Mouse (Mus musculus) kidney, adult 11 months (tissue): Measurements from ENCODE around the gene Fras1.
A peak's percentile ranks its signal among the peaks of the same experiment; 100 is the strongest.

Experiments used
- DNase-seq: peaks from one replicate; pipeline ENCODE4 v3.0.0; 2022

The Fras1 gene

DNA sequence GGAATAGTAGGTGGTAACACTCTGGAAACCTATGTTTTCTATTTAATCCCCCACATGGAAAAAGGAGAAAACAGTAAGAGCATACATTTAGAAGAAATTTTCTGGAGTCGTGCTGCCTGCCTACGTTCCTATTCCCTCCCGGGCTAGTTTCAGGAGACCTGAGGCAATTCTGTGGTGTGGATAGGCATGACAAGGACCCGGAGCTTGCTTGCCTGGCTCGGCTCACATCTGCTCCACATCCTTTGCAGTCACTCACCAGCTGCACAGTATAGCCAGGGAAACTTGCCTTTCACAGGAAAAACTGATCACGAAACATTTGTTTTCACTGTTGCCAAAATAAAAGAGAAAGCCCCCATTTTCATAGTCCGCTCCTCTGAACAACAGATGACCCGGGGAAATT lies 325.2 kb downstream of the Fras1 start:
- no peak for DNase-seq

DNA sequence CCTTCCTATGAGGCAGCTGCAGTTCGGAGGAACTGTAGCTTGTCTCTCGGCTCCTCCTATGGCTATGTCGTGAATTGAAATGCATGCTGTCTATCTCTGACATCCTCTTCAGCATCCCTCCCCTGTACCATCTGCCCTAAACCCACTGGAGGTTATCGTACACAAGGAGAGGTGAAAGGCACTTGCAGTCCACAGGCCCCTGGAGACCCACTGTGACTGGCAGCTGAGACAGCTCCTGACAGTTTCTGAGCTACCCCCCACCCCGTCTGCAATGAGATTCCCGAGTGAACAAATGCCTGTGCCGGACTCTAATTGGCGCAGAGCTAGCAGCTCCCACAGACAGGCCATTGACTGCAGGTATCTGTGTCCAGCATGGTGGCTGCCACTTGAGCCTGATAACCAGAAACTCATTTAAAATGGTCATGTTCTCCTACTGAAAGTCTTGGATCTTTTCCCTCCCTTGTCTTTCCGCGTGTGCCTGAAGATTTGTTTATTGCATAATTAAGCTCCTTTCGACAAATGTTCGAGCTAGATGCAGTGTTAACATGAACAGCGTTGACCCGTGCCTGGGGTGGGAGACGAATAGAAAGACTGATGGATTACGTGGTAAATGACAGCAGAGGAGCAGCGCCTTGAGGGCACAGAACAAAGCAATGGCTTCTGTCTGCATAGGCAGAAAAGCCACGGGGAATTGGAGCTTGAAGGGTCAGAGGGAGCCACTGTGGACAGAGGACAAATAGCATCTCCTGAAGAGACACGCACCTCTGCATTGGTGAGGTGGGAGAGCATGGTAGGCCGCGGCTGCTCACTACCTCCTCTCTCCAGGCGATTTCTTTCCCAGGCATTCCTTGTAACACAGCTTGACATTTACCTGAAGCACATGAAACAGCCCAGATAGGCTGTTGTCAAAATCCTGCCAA lies 329.2 kb downstream of the Fras1 start:
- no peak for DNase-seq

DNA sequence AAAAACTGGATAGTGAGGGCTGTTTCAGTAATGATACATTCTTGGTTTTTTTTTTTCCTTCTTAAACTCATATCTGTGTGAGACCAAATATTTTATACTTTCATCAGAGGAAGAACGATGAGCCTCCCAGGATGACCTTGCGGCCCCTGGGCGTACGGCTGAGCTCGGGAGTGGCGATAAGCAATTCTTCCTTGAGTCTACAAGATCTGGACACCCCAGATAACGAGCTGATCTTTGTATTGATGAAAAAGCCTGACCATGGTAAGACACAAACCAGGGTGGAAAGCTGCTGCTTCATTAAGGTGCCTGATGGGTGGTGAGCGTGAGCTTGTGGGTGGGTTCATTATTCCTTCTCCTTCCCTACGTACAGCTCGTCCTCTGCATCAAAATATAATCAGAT lies 334.8 kb downstream of the Fras1 start:
- DNase-seq, result no peak

DNA sequence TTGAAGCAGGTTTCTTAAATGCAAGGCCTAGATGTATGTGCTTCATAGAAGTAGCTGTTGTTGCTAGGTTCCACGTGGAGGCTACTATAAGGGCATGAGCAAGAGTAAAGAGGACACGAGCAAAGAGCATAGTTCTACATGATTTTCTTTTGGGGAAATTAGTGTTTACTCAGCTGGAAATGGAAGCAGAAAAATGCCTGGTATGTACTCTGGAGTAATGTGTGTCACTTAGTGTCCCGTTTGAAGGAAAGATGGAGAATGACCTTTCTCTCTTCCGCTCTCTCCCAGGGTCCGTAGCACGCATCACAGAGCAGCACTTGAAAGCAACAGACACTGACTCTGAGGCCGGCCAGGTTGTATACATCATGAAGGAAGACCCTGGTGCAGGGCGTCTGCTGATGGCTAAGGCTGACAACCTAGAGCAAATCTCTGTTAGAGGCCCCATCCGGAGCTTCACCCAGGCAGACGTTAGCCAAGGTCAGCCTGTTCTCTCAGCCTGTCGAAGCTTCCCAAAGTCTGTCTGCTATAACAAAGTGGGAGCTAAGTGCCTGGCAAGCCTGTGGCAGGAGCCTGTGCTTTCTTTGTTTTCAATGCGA lies 338.4 kb downstream of the Fras1 start:
- no peak for DNase-seq

DNA sequence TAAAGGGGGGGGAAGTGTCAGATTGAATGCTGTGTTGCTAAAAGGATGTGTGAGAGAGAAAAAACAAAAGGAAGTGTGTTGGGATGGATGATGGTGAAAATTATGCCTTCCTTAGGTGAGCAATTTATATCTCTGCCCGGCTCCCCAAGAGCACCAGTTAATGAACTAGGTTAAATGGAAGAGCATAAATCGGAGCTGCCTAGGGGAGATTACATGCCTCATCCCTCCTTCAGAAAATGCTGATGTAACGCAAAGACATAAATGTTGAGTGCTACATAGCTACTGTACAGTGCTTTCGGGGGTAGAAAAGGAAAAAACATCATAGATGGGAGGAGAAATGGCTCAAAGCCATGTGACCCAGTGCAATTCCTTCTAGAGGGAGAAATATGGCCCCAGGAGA lies 339.0 kb downstream of the Fras1 start:
- no peak for DNase-seq

DNA sequence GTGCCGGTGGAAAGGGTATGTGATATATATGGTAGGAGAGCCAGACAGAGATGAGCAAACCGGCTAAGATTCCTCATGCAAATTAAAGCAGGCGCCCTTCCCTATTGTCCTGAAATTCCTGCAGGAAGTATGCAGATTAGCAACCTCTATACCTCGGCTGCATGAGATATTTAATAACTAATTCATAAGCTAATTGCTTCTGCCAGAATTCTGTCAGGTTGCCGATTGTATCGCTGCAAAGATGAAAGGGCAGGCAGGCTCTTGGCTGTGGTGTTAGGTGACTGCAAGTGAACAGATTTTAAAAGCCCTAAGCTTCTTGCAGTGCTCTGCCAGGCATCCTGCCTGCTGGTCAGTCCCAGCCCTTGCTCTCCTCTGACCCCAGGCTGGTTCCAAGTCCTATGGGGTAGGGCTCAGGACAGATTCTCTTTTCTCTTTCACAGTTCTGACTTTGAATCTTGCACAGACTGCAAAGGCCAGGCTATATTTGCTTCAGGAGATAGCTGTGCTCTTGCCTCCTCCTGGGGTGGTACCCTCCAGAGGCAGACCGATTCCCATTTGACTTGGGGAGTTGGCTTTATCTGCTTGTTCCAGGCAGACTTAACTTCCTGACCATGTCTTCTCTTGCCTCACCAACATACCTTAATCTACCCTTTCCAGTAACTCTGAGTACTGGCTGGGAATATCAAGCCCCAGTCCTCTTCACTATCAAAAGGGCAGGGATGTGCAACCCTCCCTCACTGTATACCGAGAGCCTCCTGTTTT lies 342.7 kb downstream of the Fras1 start:
- no peak for DNase-seq

DNA sequence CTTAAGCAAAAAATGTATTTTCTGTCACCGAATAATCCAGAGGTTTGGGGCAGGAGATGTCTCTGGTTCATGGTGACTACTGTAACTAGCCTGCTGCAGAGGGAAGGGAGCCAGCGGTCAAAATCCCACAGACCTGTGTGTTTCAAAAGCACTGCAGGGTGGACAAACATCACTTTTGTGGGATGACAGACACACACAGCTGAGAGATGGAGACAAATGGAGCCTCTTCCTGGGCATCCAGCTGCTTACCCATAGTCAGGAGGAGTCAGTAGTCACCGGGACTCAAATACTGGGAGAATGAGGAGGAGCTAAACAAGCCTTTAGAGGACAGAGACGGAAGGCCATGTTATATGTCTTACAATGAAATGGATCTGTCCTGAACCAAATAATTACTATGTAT lies 343.9 kb downstream of the Fras1 start:
- no peak for DNase-seq

DNA sequence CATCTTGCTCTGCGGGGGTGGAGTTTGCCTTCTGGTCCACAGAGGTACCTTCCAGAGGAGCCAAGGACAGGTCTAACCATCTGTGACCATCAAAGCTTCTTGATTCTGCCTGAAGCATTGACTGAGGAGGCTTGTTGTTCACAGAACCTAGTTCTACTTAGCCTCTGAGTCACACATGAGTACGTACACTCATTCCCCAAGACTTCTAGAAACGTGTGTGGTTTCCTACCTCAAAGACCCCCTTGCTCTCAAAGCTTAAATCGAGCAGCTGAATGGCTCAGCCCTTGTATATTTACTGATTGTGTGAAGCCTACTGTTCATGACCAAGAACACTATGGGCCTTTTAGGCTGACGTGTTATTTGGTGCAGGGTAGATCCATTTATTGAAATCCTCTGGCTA lies 344.8 kb downstream of the Fras1 start:
- DNase-seq, result no peak

DNA sequence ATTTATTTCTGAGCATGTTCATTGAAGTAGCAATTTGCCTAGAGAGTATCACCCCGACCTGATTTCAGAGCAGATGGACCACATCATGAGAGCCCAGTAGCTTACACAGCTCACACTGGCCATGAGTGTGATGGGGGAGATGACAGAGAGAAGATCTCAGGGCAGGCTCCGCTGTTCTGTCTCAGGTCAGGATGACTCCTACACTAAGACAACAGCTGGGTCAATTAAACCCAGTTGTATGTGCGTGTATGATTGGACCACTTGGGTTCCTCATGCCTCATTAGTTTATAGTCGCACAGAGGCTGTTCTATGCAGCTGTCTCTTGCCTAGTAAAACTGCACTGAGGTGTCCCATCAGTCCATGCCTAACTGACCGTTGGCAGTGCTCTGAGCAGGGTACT lies 345.5 kb downstream of the Fras1 start:
- DNase-seq, result no peak

DNA sequence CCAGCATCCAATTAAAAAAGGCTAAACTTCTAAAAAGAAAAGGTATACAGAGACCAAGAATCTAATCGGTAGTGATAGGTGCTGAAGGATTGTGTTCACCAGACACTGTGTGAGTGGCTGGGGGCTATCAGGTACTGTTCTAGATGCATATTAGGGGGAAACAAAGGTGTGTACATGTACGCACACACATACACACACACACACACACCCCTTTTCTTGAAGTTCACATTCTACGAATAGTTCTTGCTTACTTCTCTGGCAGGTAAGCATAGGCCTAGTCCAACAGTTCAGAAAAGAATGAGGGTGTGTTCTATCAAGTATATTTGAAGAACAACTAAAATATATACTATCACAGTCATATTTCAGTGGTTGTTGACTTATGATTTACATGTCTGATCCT lies 348.9 kb downstream of the Fras1 start:
- DNase-seq, result no peak

DNA sequence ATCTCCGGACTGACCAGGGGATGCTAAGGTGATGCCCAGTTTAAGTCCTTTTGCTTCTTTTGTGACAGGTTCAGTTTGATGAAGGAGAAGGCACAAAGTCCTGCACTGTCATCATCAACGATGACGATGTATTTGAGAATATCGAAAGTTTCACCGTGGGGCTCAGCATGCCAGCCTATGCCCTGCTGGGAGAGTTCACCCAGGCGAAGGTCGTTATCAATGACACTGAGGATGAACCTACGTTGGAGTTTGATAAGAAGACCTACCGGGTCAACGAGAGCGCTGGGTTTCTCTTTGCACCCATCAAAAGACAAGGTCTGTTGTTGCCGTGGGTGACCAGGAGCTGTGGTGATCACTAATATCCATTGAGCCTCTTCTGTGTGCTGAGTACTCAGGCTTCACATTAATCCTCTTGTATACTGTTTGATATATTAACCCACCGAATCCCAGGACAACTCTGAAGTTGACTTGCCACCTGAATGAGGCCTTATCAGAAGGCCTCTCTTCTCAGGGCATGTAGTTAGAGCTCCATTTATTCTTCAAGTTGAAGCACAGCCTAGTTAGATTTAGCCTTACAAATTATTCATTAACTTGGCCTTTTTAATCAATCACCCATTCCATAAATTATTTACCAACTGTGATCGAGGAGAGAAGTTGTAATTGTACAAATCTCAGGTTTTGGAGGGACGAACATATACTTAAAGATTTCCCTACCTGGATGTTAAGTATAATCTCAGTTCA lies 365.6 kb downstream of the Fras1 start:
- DNase-seq, result peak; percentile 33

DNA sequence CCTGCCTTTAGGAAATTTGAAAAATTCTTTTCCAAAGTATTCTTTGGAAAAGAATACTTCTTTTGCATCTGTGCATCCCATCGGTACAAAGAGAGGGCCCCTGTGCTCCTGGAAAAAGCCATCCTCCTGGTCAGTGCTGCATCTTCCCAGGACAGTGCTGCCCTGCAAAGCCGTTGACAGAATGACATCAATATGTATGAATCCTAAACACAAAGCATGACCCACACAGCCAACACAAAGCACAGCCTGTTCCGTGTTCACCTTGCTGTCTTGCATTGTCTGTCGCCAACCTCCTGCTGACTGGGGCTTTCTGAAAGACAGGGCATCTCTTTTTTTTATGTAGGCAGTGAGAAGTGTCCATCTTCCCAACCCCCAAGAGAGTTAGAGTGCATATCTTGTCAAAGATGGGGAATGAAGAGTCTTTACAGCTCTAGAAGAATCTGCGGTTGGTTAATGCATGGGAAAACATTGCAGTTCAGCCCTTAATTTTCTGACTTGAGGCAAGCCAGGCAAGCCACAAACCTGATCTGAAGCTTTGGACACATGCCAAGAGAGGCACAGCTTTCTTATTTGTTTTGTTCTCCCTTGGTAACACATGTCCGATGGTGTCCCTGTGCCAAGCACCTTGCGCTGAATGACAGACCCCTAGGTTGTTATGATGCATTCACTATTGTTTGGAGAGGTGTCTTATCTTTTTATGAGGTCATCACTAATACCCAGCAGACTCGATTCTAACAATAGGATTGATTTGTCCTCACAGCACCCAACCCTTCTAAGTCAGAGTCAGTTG lies 373.6 kb downstream of the Fras1 start:
- no peak for DNase-seq

DNA sequence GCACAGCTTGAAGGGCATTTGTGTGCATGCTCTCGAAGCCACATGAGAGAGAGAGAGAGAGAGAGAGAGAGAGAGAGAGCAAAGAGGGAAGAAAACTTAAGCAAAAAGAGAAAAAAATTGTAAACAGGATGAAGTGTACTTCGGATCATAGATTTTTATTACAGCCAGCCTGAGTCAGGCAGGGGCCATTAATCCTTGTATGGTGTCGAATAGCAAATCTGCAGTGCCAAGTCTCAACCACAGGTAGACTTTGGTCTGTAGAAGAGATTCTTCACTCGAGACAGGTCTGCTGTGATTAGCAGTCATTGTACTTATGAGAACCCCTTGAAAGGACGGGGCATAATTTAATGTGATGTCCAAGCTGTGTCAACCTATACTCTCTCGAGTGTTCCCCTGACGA lies 383.9 kb downstream of the Fras1 start:
- DNase-seq, result no peak

DNA sequence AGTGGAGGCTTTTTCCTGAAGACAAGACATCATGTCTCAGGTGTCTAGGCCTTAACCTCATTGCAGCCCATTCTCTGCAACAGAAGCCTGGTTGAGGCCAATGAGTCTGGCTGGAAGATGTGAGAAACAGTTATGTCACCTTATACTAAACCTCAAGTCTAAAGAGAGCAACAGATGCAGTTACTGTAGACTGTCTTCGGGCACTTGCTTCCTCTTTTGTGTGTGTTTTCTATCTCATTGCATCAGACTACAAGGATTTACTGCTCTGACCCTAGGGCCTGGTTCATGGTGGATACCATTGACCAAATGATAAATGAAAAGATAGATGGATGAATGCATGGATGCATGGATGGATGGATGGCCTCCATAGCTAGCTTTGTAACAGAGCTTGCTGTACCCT lies 388.3 kb downstream of the Fras1 start:
- no peak for DNase-seq

DNA sequence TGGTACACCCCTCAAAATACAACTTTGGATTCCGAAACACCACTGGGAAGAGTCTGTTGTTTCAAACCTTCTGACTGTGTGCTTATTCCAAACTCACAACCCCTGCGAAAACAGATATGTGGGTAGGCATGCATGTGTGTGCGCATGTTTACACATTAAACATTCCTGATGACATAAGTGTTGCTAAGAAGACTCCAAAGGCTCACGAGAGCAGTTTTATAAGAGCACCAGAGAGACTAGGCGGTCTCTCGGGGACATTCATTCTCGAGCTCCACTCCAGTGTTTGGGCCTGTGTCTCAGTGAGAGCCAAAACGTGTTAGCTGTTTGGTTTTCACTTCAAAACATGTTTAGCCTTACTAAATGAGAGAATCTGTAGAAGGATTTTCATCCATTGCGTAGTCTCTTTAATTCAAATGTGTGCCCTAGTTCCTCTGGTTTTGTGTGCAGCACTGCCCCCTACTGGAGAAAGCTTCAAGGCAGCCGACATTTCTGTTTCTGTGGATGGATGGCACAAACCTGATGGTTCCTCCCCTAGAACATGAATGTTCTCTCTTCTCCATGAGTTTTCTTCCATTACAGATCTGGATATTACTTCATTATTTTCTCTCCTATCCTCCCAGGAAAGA lies 395.2 kb downstream of the Fras1 start:
- peak; percentile 34 for DNase-seq

DNA sequence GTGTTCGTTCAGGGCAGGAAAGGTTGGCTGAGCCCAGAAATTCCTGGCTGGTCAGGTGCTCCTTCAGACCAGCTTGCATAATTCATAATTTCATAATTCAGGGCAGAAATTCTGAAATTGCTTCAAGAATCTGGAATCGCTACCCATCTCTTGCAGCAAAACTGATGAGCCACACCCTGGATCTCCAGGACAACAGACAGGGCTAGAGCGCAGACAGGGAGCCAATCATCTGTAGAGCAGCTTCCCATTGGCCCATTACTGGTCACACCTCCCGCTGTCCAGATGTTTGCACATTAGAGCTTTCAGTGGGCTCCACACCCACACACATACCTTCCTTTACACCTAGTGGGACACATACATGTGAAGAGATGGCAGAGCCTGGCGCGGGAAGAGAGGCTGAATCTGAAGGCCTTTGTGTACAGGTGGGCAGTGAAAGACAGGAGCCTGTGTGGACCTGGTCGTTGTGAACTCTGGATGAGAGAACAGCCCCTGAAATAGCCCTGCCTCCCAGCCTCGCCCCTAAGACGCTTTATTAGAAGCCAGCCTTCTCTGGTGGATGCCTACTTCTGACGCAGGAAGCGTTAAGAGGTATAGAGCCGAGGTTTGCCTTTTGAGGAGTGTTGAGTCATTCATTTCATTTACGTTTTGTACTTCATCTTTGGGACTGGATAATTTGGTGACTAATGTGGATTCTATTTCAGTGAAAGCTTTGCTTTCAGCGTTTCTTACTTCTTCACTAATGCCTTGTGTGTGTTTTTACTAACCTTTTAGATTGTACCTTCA lies 409.9 kb downstream of the Fras1 start:
- DNase-seq, result no peak

DNA sequence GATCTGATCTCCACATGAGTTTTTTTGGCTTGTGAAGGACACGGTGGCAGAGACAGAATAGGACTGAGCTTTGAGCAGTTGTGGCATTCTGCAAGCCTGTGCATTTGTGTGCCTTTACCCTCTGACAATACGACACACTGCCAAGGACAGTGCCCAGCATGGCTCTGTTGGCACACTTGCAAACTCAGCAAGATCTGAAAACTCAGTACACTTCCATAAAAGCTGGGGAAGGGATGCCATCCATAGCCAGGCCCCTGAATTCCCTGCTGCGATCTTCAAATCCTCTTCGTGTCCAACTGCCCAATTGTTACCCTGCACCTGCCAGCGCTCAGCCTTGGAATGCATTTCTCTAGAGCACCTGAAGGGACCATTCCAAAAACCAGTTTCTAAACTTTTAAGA lies 411.3 kb downstream of the Fras1 start:
- no peak for DNase-seq

DNA sequence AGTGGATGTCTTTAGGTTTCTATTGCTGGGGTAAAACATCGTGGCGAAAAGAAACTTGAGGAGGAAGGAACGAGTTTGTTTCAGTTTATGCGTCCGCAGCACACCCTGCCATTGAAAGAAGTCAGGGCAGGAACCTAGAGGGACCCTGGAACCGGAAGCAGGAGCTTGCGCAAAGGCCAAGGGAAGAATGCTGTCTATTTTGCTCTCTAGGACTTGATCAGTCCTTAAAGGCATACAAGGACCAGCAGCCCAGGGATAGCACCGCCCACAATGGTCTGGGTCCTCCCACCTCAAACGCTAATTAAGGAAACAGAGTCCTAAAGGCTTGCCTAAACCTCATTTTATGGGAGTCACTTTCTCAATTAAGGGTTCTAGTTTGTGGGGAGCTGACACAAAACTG lies 418.7 kb downstream of the Fras1 start:
- DNase-seq, result peak; percentile 49

DNA sequence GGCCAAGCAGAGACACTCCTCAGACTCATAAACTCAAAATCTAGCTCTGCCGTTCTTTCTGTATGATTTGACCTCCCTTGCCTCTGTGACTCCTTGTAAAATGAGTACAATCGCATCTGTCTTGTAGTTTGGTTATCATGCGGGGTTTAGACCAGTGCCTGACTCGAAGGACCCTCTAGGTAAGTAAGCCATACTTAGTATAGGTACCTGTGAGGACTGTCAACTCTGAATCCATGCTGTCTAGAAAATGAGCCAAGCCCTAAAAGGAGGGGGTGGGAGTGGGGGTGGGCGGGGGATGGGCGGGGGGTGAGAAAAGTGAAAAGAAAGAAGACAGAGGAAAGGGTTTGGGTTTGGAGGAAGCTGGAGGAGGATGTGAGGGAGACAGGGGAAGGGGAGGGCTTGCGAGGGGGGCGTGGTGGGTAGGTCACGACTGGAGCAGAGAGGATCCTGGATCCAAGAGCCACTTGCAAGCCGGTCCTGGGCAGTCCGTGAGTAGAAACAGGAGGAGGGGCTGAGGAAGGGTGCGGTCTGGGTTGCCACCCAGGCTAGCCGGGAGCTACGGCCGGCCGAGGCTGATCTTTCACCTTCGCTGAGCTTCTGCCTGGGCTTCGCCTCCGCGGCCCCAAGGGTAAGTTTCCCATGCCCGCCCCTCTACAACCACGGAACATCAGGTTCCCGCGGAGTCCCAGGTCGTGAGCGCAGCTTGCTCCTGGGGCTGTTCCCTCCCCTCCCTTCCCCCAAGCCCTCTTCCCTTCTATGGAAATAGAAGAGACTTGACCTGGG lies 419.4 kb downstream of the Fras1 start, which contains the start of gene Anxa3:
Gene Anxa3 (plus strand): TSS at position 404 of the 783 bp plus-strand sequence.
- peak; percentile 59 for DNase-seq
